Mouse (Mus musculus): ENCODE data around the gene Tent5a. TPM values are rescaled to one million over a fixed set of nuclear protein-coding genes. Genes with fewer than 3 reads are reported as not detected.

Gene Tent5a
- polyA plus RNA-seq, 1 experiment from 2014 or later: 24.2 TPM

- Histone ChIP-seq H3K9ac (ENCODE audit: low read length) (no peak overlapping the region), H3K36me3 (ENCODE audit: control insufficient read depth, insufficient read depth, low read length) (no peaks in the 10 kb centered on the region), H3K9me3 (replicated peaks; ENCODE audit: control insufficient read depth, low read length) (no peaks in the 10 kb centered on the region), H3K4me1 (ENCODE audit: control insufficient read depth, insufficient read depth, low read length) (peaks cover 4% of the 10 kb centered on the region; the same call in 1 of the 2 replicates), H3K4me2 (ENCODE audit: low read depth, low read length) (no peak overlapping the region), H3K27ac (ENCODE audit: low read length) (no peak overlapping the region), H3K4me3 (replicated peaks; ENCODE audit: low read length) (no peak overlapping the region), H3K27me3 (ENCODE audit: control insufficient read depth, insufficient read depth, low read length) (no peaks in the 10 kb centered on the region)
- ATAC-seq (ENCODE audit: insufficient read depth, low FRiP score): no peak
- WGBS: 42% methylated on average over 8 of the region's 8 CpGs
Measured at GRCm38 (mm10) chr9:85342892-85343785, 16.0 kb upstream of the Tent5a start.

DNA sequence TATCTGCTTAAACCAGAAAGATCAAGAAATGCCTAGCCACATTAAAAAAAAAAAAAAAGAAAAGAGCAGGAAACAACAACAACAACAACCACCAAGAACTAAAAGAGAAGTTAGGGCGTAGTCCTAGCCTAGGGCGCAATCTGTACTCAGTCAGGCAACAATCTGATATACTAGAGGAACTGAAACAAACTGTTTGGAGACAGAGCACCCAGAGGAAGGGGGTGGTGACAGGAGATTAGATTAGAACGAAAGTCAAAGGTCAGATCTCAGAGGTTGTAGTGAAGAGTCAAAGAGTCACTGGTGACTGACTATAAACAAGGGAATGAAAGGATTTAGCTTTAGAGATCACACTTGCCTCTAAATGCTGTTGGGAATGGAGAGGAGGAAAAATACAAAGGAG, 13.2 kb upstream of the Tent5a start:
- H3K27me3 ChIP-seq (ENCODE audit: control insufficient read depth, insufficient read depth, low read length): no peaks in the 10 kb centered on the region
- H3K4me1 ChIP-seq (ENCODE audit: control insufficient read depth, insufficient read depth, low read length): no peaks in the 10 kb centered on the region; the same call in 1 of the 2 replicates
- H3K27ac ChIP-seq (ENCODE audit: low read length): no peak overlapping the region
- no peak overlapping the region for H3K4me2 ChIP-seq (ENCODE audit: low read depth, low read length)
- H3K4me3 ChIP-seq (replicated peaks; ENCODE audit: low read length): no peak overlapping the region
- H3K9me3 ChIP-seq (replicated peaks; ENCODE audit: control insufficient read depth, low read length): no peaks in the 10 kb centered on the region
- no peak for ATAC-seq (ENCODE audit: insufficient read depth, low FRiP score)
- H3K9ac ChIP-seq (ENCODE audit: low read length): no peak overlapping the region
- WGBS: 76% methylated on average over 3 of the region's 3 CpGs
- H3K36me3 ChIP-seq (ENCODE audit: control insufficient read depth, insufficient read depth, low read length): no peaks in the 10 kb centered on the region

- H3K36me3 ChIP-seq (ENCODE audit: control insufficient read depth, insufficient read depth, low read length): no peaks in the 10 kb centered on the region
- WGBS: 89% methylated on average over 7 of the region's 7 CpGs
- no peaks in the 10 kb centered on the region for H3K4me1 ChIP-seq (ENCODE audit: control insufficient read depth, insufficient read depth, low read length)
- no peak overlapping the region for H3K9ac ChIP-seq (ENCODE audit: low read length)
- H3K4me3 ChIP-seq (replicated peaks; ENCODE audit: low read length): no peak overlapping the region
- H3K27ac ChIP-seq (ENCODE audit: low read length): no peak overlapping the region
- H3K9me3 ChIP-seq (replicated peaks; ENCODE audit: control insufficient read depth, low read length): no peaks in the 10 kb centered on the region
- no peak for ATAC-seq (ENCODE audit: insufficient read depth, low FRiP score)
- H3K4me2 ChIP-seq (ENCODE audit: low read depth, low read length): no peak overlapping the region
- H3K27me3 ChIP-seq (ENCODE audit: control insufficient read depth, insufficient read depth, low read length): no peaks in the 10 kb centered on the region
Measured at GRCm38 (mm10) chr9:85336046-85336445, 8.9 kb upstream of the Tent5a start.

DNA sequence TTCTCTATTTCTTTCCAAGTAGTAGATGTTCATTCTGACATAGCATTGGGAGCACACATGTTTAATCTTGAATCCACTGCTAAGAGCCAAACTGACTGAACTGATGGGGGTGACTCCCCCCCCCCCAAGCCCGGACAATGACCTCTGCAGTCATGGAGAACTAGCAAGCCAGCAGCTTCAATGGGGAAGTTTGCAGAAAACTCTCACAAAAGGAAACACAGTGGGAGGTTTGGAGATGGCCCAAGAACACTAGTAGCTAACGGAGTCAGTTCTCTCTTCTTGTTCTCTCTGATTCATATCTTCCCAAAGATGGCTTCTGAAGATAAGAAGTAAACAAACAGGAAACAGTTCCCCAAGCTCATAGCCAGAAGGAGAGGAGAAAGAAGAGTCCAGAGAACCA, 4.4 kb upstream of the Tent5a start:
- WGBS: 75% methylated on average over 2 of the region's 2 CpGs
- Histone ChIP-seq H3K9me3 (replicated peaks; ENCODE audit: control insufficient read depth, low read length) (no peaks in the 10 kb centered on the region), H3K4me1 (ENCODE audit: control insufficient read depth, insufficient read depth, low read length) (no peaks in the 10 kb centered on the region), H3K36me3 (ENCODE audit: control insufficient read depth, insufficient read depth, low read length) (no peaks in the 10 kb centered on the region), H3K9ac (ENCODE audit: low read length) (no peak overlapping the region), H3K4me3 (replicated peaks; ENCODE audit: low read length) (no peak overlapping the region), H3K27ac (ENCODE audit: low read length) (no peak overlapping the region), H3K27me3 (ENCODE audit: control insufficient read depth, insufficient read depth, low read length) (no peaks in the 10 kb centered on the region), H3K4me2 (ENCODE audit: low read depth, low read length) (no peak overlapping the region)
- no peak for ATAC-seq (ENCODE audit: insufficient read depth, low FRiP score)

GRCm38 (mm10) chr9:85328259-85328658, 1.1 kb upstream of the Tent5a start:
- H3K4me3 ChIP-seq (replicated peaks; ENCODE audit: low read length): peak overlapping the region; percentile 84
- peak overlapping the region; percentile 84 for H3K4me2 ChIP-seq (ENCODE audit: low read depth, low read length)
- peak overlapping the region; percentile 90 for H3K27ac ChIP-seq (ENCODE audit: low read length)
- ATAC-seq (ENCODE audit: insufficient read depth, low FRiP score): peak; percentile 15
- H3K27me3 ChIP-seq (ENCODE audit: control insufficient read depth, insufficient read depth, low read length): no peaks in the 10 kb centered on the region
- H3K36me3 ChIP-seq (ENCODE audit: control insufficient read depth, insufficient read depth, low read length): no peaks in the 10 kb centered on the region
- H3K9me3 ChIP-seq (replicated peaks; ENCODE audit: control insufficient read depth, low read length): no peaks in the 10 kb centered on the region
- WGBS: 2% methylated on average over 16 of the region's 16 CpGs
- peak overlapping the region; percentile 84 for H3K9ac ChIP-seq (ENCODE audit: low read length)
- no peaks in the 10 kb centered on the region for H3K4me1 ChIP-seq (ENCODE audit: control insufficient read depth, insufficient read depth, low read length)

DNA sequence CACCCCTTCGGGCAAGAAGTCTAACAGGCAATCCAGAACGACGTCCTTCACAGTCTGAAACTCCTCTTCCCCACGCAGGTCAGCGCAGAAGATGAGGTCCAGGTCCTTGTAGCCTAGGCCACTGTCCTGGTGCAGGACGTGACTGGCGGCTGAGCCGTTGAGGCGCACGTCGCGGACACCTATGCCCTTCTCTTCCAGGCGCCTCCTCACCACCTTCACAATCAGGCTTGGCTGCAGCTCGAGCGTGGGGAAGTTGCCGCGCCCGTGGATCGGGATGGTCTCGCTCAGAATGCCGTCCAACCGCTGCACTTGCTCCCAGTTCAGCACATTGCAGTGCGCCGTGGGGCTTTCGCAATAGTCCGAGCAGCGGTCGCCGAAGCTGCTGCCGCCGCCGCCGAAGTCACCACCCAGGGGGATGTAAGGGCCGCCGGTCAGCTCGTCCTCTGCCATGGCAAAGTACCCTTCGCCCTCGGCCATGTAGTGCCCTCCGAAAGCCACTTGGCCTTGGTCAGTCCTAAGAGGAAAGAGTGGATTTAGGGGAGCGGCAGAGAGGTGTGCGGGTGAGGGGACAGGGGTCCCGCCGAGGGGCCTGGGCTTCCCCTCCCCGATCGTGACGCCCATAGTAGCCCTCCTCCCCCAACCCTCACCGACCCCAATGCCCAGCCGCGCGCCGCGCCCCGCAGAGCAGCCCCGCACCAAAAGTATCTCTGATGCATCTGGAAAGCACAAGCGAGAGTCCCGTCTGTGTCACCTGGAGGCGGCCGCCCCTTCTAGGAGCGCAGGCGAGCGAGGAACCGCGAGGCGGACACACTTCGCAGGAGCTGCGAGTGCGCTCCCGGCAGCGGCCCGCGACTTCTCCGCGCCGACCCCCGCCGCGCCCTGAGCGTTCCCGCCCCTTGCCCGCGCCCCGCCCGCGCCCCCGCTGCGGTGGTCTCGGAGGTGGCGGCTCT, 581 bp downstream of the Tent5a start:
- peaks cover 7% of the 10 kb centered on the region for H3K4me1 ChIP-seq (ENCODE audit: control insufficient read depth, insufficient read depth, low read length)
- H3K36me3 ChIP-seq (ENCODE audit: control insufficient read depth, insufficient read depth, low read length): no peaks in the 10 kb centered on the region
- peak overlapping the region; percentile 84 for H3K9ac ChIP-seq (ENCODE audit: low read length)
- no peaks in the 10 kb centered on the region for H3K27me3 ChIP-seq (ENCODE audit: control insufficient read depth, insufficient read depth, low read length)
- H3K4me3 ChIP-seq (replicated peaks; ENCODE audit: low read length): peak overlapping the region; percentile 84
- WGBS: under 1% methylated on average over 86 of the region's 88 CpGs
- peak; percentile 53 for ATAC-seq (ENCODE audit: insufficient read depth, low FRiP score)
- H3K9me3 ChIP-seq (replicated peaks; ENCODE audit: control insufficient read depth, low read length): no peaks in the 10 kb centered on the region
- peak overlapping the region; percentile 91 for H3K27ac ChIP-seq (ENCODE audit: low read length)
- H3K4me2 ChIP-seq (ENCODE audit: low read depth, low read length): peak overlapping the region; percentile 84

GRCm38 (mm10) chr9:85325201-85325868, 1.8 kb downstream of the Tent5a start:
- Histone ChIP-seq H3K4me1 (ENCODE audit: control insufficient read depth, insufficient read depth, low read length) (peaks cover 8% of the 10 kb centered on the region), H3K4me2 (ENCODE audit: low read depth, low read length) (peak overlapping the region; percentile 84), H3K9me3 (replicated peaks; ENCODE audit: control insufficient read depth, low read length) (no peaks in the 10 kb centered on the region), H3K9ac (ENCODE audit: low read length) (peak overlapping the region; percentile 84), H3K4me3 (replicated peaks; ENCODE audit: low read length) (peak overlapping the region; percentile 84), H3K27ac (ENCODE audit: low read length) (peak overlapping the region; percentile 91; the same call in 1 of the 2 replicates), H3K27me3 (ENCODE audit: control insufficient read depth, insufficient read depth, low read length) (no peaks in the 10 kb centered on the region), H3K36me3 (ENCODE audit: control insufficient read depth, insufficient read depth, low read length) (no peaks in the 10 kb centered on the region)
- no peak for ATAC-seq (ENCODE audit: insufficient read depth, low FRiP score)
- 21% methylated on average over 17 of the region's 17 CpGs for WGBS

DNA sequence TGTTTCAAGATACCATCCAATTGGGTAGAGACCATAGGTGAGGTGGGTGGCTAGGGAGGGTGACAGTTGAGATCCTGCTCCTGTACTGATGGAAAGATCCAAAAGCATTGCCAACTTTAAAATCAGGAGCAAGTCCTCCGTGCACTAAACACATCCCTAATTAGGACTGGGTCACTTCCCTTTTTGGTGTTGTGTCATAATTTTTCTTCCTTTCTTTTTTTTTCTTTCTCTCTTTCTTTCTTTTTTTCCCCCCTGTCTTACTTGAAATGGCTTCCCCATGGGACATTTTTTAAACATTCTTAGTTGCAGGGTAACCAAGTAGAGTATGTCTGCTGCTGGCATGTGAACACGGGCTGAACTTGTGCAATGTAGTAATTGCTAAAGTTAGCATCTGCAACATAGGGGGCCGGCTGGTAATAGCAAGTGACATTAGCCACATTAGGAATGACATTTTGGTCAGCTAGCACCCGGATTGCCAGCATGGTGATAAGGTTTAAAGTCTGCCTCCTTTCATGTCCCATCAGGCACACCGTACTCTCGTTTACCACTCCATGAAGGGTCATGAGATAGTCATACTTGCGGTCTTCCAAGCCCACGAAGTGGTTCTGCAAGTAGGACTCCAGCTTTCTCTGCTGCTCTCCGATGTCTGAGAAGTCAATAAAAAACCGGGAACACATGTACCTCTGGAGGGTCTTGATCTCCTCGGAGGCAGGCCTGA, 2.8 kb downstream of the Tent5a start:
- peak overlapping the region; percentile 84 for H3K4me2 ChIP-seq (ENCODE audit: low read depth, low read length)
- H3K27me3 ChIP-seq (ENCODE audit: control insufficient read depth, insufficient read depth, low read length): no peaks in the 10 kb centered on the region
- no peaks in the 10 kb centered on the region for H3K9me3 ChIP-seq (replicated peaks; ENCODE audit: control insufficient read depth, low read length)
- no peak overlapping the region for H3K27ac ChIP-seq (ENCODE audit: low read length)
- H3K9ac ChIP-seq (ENCODE audit: low read length): peak overlapping the region; percentile 84
- H3K4me1 ChIP-seq (ENCODE audit: control insufficient read depth, insufficient read depth, low read length): peaks cover 8% of the 10 kb centered on the region
- peak overlapping the region; percentile 84 for H3K4me3 ChIP-seq (replicated peaks; ENCODE audit: low read length)
- no peaks in the 10 kb centered on the region for H3K36me3 ChIP-seq (ENCODE audit: control insufficient read depth, insufficient read depth, low read length)
- WGBS: 66% methylated on average over 11 of the region's 11 CpGs
- no peak for ATAC-seq (ENCODE audit: insufficient read depth, low FRiP score)

Measured in stomach, embryonic 16.5 days (tissue).